Mouse (Mus musculus) erythroid progenitor cell, adult 5-6 weeks (primary cell): ENCODE measurements around the gene Scarb1. TPM values are rescaled to one million over a fixed set of nuclear protein-coding genes. Genes with fewer than 3 reads are reported as not detected.

Source experiments
- ATAC-seq: replicated peaks from 2 replicates; pipeline ENCODE4 v1.8.0; 2016; ENCODE audit warnings: moderate number of reproducible peaks, mild to moderate bottlenecking, moderate TSS enrichment, inconsistent platforms; ENCODE audit not compliant: poor library complexity, low FRiP score, severe bottlenecking
- total RNA-seq, 2 experiments: library from RNA; stranded (forward) in 1 of 2; stranded (reverse) in 1 of 2; fragments of 150-400 nt in 1 of 2; fragments of 186-747, 209-891 nt in 1 of 2; gene quantifications; 2 replicates each; pipeline versions ENCODE4 v1.2.3 to v1.2.4; 2015 to 2017; ENCODE audit warnings: low replicate concordance in 2 of 2

Scarb1 gene
- total RNA-seq, 2 experiments from 2014 or later = 39.0 to 44.2 TPM

DNA sequence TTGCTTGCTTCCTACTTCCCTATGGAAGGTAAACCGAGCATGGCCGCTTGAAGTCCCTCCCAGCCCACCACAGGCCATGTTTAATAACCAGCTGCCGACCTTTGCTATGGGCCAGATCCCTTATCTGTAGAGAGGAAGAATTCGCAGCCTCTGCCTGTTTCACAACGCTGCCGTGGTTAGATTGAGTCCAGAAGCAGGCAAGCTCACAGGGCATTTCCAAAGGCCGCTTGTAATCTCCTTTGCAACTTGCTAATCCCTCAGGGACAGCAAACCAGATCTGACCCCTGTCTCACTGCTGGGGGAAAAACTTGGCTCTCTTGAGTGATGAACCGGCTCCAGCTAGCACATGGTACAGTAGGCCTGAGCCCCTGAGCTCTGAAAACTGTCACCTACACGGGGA, 3.9 kb downstream of the Scarb1 start:
- ATAC-seq = no peak

DNA sequence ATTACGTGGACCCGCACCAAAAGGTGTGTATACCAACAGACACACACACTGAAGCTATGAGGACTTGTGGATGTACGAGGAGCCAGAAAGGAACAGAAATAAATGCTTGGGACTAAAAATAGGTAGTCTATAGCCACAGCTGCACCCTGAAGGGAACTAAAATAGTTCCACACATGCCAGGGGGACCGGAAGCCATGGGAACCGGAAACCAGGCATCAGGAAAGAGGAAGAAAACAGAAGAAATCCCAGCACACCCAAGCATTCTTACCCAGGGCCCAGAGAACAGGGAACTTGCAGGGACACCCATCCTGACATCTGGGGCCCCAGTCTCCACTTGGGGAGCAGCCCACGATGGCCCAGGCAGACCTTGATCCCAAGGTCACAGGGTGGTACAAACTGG, 7.9 kb downstream of the Scarb1 start:
- no peak for ATAC-seq

GRCm38 (mm10) chr5:125332333-125332732, 8.6 kb downstream of the Scarb1 start:
- ATAC-seq = no peak

DNA sequence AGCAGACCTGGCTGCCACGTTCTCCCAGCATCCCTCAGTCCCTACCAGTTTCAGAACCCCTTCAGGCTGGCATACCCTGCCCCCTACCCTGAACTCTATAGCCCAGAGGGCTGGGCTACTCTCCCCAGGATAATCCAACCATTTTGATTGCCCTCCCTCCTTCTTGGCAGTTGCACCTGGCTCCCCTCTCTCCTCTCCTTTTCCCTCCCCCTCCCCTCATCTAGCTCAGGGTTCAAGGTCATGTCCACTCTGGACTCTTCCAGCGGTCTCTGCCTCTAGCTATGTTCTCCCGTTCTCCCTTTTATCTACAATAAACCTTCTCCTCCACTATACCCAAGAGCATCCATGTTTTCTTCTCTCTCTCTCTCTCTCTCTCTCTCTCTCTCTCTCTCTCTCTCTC, 9.1 kb downstream of the Scarb1 start:
- ATAC-seq = no peak

DNA sequence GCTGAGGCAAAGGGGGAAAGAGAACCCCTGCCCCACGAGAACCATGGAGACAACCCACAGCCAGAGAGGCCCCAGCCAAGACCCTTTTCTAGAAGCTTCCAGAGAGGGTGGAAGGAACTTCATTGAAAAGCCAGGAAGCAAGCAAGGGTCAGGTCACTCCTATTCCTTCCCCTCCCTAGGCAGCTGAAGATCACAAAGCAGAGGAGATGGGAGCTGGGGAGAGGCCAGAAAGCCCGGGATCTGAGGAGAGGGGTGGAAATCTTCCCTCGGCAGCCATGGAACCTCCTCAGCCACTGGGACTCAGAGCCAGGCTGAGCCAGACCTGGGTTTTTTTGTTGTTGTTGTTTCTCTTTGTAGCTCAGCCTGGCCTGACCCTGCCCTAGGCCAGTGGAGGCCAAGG, 9.8 kb downstream of the Scarb1 start:
- ATAC-seq = no peak

- ATAC-seq = no peak
These were observed 10.2 kb downstream of the Scarb1 start for GRCm38 (mm10) chr5:125330656-125331055.

GRCm38 (mm10) chr5:125330191-125330590, 10.7 kb downstream of the Scarb1 start:
- no peak for ATAC-seq

DNA sequence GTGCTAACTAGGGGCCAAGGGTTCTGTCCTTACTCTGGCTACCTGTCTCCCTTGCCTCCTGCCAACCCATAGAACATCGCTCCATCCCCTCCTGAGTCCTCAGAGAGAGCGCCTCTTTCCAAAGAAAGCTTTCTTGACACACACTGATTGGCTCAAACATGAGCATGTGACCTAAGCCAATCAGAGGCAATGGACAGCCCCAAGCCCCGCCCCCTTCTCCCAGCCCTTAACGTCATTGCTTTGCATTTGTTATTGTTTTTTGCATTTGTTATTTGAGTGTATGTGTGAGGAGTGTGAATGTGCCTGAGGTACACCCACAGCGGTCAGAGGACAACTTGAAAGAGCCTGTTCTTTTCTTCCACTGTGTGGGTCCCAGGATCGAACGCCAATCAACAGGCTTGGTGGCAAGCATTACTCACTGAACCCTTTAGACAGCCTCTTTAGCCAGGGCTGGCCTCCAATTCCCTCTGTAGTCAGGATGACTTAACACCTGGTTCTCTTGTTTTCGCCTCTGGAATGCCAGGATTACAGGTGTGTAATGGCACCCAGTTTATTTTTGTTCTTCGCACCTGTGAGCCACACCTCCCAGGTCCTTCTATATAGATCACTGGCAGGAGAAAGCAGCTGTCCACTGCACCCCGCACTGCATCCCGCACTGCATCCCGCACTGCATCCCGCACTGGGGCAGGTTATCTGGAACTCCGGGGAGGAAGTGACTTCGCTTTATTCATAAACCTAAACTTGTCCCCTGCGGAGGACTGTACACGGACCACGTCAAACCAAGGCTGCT, 13.1 kb downstream of the Scarb1 start:
- no peak for ATAC-seq

DNA sequence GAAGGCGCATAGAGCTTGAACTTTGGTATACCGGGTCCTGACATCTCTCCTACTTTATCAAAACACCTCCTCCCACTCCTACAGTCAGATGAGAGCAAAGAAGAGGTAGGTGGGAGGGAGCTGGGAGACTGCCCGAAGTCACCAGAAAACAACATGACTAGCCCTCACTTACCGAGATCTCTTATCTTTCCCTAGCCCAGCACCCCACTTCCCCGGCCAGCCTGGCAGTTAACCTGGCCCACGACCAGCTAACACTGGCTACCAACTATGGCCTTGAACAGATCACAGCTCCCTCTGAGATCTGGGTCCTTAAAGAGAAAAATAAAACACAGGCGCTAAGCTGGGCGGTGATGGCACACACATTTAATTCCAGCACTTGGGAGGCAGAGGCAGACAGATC, 14.5 kb downstream of the Scarb1 start:
- ATAC-seq = no peak

GRCm38 (mm10) chr5:125325931-125326330, 15.0 kb downstream of the Scarb1 start:
- ATAC-seq = no peak; the same call in 1 of the 2 replicates

GRCm38 (mm10) chr5:125325285-125325684, 15.6 kb downstream of the Scarb1 start:
- ATAC-seq = no peak

DNA sequence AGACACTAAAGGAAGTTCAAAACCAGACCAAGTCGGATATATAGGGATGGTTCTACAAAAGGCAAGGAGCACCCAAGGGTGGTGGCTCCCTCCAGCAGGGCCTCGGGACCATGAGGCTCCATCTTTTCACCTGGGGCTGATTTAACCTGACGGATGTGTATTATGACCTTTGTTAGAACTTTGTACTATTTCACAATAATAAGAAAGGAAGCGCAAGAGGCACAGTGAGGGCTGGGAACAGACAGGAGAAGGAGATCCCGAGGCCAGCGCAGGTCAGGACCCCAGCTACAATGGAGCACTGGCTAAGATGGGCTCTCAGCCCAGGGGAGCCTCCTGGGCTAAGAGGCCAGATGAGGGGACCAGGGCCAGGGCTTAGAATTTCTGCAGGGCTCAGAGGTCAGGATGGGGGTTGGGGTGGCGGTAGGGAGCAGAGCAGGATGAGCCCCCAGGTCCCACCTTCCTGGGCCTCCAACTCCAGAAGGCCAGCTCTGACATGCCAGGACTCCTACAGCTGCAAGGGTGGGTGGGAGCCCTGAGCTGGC, 16.9 kb downstream of the Scarb1 start:
- no peak for ATAC-seq

DNA sequence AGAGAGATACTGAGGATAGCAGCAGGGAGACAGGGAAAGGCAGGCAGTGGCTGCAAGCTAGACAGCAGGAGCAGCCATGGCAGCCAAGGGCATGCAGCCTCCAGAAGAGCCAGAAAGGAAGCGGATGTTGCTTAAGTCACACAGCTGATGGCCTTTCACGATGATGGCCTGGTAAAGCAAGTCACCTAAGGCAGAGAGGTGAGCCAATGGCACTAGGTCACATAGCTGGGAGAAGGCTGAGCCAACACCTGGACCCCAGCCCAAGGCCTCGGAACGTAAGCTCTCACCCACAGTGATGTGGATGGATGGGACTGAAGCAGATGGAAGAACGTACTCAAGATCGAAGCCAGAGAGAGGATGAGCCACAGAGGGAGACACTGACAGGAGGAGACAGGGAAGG, 17.8 kb downstream of the Scarb1 start:
- ATAC-seq = no peak

GRCm38 (mm10) chr5:125321836-125322235, 19.1 kb downstream of the Scarb1 start:
- ATAC-seq = no peak

GRCm38 (mm10) chr5:125319057-125319800, 21.7 kb downstream of the Scarb1 start:
- ATAC-seq = no peak

- no peak for ATAC-seq
These were observed 22.9 kb downstream of the Scarb1 start for GRCm38 (mm10) chr5:125317953-125318352.

DNA sequence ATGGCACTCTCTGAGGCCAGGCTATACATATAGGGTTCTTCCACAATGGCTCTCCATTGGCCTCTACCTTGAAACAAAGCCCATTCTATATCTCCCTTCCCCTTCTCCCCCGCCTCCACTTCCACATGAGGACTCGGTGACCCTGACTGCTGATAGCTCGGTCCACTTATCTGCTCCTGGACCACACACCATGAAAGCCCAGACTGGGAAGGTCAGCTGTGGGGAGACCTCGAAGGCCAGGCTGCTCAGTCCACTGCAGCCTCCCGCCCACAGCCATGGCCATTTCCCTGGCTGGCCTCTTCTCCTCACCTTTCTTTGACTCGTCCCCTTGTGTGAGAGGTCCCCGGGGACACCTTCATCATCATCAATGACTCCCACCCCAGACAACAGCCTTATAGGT, 23.6 kb downstream of the Scarb1 start:
- no peak for ATAC-seq

GRCm38 (mm10) chr5:125316771-125317170, 24.1 kb downstream of the Scarb1 start:
- no peak for ATAC-seq

DNA sequence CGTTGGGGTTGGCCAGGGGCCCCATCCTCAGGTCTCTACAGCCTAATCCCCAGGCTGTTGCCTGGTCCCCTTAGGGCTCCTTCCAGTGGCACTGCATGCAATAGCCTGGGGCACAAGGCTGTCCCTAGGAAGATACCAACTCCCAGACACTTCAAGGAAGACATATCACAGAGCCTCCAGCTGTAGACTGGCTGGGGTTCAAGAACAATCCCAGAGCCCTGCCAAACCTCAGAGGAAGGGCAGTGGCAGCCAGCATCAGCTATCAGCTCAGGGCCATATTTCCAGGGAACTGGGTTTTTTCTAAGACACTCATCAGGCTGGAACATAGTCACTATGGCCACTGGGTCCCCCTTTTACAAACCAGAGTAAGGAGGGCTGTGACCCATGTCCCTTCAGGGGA, 25.8 kb downstream of the Scarb1 start:
- no peak for ATAC-seq

DNA sequence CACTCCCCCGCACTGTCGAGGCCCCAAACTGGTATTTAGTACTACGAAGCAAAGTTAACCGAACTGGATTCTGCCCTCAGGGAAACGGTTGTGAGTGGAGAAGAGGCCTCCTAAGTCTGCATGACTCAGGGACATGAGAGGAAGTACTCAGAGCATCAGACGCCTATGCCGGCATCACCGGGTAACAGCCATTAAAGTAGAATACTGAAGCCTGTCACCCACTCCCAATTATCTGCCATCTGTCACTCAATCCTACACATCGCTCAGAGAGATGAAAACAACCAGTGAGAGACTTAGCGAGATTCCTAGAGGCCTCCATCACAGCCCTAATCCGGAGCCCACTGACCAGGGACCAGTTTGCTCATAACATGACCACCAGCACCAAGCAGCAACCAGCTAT, 26.9 kb downstream of the Scarb1 start:
- ATAC-seq = no peak

GRCm38 (mm10) chr5:125312970-125313597, 27.8 kb downstream of the Scarb1 start:
- ATAC-seq = no peak
